Mouse (Mus musculus) neural tube, embryonic 12.5 days (tissue): ENCODE results near the gene Aacs. TPM values are rescaled to one million over a fixed set of nuclear protein-coding genes. Genes with fewer than 3 reads are reported as not detected.
"Not testable (repeated sequence)": the region's sequence is repeated elsewhere in the genome, so short reads cannot be mapped to it uniquely, and the experiment has no call there.

Experiments
- ATAC-seq: fragments of 200-750 bp; cut with Nextera tagmentation; 2 replicates; pipeline ENCODE4 v1.8.0; 2017; ENCODE audit warnings: low read depth, mild to moderate bottlenecking, moderate TSS enrichment, moderate library complexity; ENCODE audit not compliant: low FRiP score
- H3K27ac ChIP-seq: fragments of 300-500 bp; sonication (generic); 2 replicates; pipeline ENCODE4 v1.5.1; 2016
- H3K27me3 ChIP-seq: fragments of 300-500 bp; sonication (generic); replicated peaks from 2 replicates; pipeline ENCODE4 v1.6.1; 2016; ENCODE audit warnings: mild to moderate bottlenecking
- H3K36me3 ChIP-seq: fragments of 300-500 bp; sonication (generic); 2 replicates; pipeline ENCODE4 v1.6.1; 2016; ENCODE audit warnings: mild to moderate bottlenecking
- H3K4me1 ChIP-seq: fragments of 300-500 bp; sonication (generic); 2 replicates; pipeline ENCODE4 v1.6.1; 2016
- H3K4me2 ChIP-seq: fragments of 300-500 bp; sonication (generic); replicated peaks from 2 replicates; pipeline ENCODE4 v1.6.1; 2016; ENCODE audit warnings: mild to moderate bottlenecking
- H3K4me3 ChIP-seq: fragments of 300-500 bp; sonication (generic); 2 replicates; pipeline ENCODE4 v1.5.1; 2016
- H3K9ac ChIP-seq: fragments of 300-500 bp; sonication (generic); 2 replicates; pipeline ENCODE4 v1.6.1; 2016; ENCODE audit warnings: mild to moderate bottlenecking
- H3K9me3 ChIP-seq: fragments of 300-500 bp; sonication (generic); 2 replicates; pipeline ENCODE4 v1.6.1; 2016; ENCODE audit warnings: mild to moderate bottlenecking
- WGBS: fragments of 180-500 bp; shearing (Covaris S2); methylation state at CpG from one replicate; pipeline ENCODE4 v1.1.7; 2016; 5-methylcytosine and 5-hydroxymethylcytosine counted together
- polyA plus RNA-seq: library from polyadenylated mRNA; unstranded; fragments of >200 nt; fragmentation: Nextera tagmentation; extraction: Ambion mirVana; gene quantifications from 2 replicates; pipeline ENCODE4 v1.2.1, GENCODE M21; 2016

Aacs gene
- polyA plus RNA-seq, 1 experiment from 2014 or later: 67.5 TPM

DNA sequence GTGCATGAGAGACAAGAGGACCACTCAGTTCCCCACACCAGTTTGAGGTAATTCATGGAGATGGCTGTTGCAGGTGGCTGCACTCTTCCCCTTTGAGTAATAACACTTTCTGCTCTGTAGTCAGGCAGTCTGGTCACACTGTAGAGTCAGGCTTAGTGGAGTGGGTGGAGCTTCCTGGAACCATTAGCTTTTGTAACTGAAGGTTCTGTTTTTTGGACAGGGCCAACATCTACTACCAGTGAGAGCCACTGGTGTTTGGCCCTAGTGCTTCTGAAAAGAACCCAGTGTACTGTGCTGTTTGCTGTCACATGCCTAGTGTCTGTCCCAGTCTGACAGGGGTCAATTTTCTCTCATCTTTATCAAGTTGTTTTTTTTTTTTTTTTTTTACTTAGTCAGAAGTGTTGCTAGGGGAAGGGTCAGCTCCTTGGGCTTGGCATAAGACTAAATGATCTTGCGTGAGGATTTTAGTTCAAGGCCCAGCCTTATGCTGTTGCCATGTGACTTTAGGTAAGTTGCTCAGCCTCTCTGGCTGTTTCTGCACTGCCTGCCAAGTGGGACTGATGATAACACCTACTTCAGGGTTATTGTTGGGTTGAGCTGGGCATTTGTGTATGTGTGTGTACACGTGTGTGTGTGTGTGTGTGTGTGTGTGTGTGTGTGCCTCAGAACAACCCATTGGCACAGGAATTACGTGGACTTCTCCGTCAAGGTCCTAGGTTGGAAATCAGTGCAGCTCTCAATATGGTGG is 9.6 kb downstream of the Aacs start:
- H3K36me3 ChIP-seq: peaks cover 47% of the 10 kb centered on the region
- H3K27ac ChIP-seq: no peak overlapping the region
- H3K9ac ChIP-seq: no peak overlapping the region
- no peaks in the 10 kb centered on the region for H3K9me3 ChIP-seq
- H3K4me2 ChIP-seq: no peak overlapping the region
- WGBS: 92% methylated on average over 4 of the region's 4 CpGs
- H3K4me3 ChIP-seq: no peak overlapping the region
- no peaks in the 10 kb centered on the region for H3K27me3 ChIP-seq
- no peak for ATAC-seq
- H3K4me1 ChIP-seq: peaks cover 12% of the 10 kb centered on the region; the same call in 1 of the 2 replicates

DNA sequence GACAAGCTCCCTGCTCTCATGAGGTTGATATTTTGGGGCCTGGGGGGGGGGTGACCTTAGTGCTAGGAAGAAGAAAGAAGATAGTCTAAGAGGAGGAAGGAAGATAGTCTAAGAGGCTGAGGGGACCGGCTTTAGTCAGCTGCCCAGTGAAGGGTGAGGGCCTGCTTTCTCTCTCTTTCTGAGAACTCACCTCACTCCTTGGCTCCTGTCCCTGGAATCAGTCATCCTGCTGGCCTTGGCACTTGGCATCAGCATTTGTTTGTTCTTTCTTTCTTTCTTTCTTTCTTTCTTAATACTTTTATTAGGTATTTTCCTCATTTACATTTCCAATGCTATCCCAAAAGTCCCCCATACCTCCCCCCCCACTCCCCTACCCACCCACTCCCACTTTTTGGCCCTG is 10.5 kb downstream of the Aacs start:
- ATAC-seq: no peak
- Histone ChIP-seq H3K27ac (no peak overlapping the region), H3K9me3 (no peaks in the 10 kb centered on the region), H3K36me3 (peaks cover 55% of the 10 kb centered on the region), H3K4me3 (no peak overlapping the region), H3K27me3 (no peaks in the 10 kb centered on the region), H3K4me2 (no peak overlapping the region), H3K9ac (no peak overlapping the region), H3K4me1 (peaks cover 12% of the 10 kb centered on the region; the same call in 1 of the 2 replicates)
- WGBS: 93% methylated on average over 1 of the region's 1 CpGs

DNA sequence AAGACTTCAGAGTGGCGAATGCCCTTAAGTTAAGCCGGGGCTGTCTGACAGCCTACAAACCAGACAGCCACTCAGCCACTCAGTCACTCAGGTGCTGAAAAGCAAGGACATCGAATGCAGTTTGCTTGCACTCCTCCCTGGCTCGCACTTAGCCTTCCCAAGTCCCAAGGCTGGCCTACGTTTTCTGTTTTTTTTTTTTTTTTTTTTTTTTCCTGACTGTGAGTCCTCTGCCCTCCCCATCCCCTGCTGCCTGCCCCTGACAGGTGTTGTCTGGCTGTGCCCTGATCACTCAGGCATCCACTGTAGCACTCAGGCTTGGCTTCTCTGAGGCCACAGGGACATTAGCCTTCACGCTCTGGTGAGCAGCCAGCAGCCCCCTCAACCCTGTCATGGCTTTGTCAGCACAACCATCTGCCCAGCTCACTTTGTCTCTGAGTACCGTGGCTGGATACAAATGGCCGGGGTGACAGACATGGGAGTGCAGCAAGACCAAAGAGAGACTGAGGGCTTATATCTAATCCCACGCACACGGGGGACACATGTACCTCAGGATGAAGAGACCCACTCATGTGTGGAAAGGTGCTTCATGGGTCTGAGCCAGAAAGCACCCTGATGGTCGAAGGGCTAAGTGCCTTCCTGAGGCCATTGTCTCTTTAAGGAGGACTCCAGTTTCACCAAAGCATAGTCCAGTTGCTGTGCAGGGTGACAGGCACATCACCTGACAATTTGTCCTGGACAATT is 11.9 kb downstream of the Aacs start:
- Histone ChIP-seq H3K27me3 (no peaks in the 10 kb centered on the region), H3K4me3 (no peak overlapping the region), H3K9ac (no peak overlapping the region), H3K9me3 (no peaks in the 10 kb centered on the region), H3K4me1 (peaks cover 12% of the 10 kb centered on the region; the same call in 1 of the 2 replicates), H3K27ac (no peak overlapping the region; the same call in 1 of the 2 replicates), H3K4me2 (no peak overlapping the region), H3K36me3 (peaks cover 55% of the 10 kb centered on the region)
- WGBS: 64% methylated on average over 11 of the region's 11 CpGs
- ATAC-seq: peak; percentile 74

DNA sequence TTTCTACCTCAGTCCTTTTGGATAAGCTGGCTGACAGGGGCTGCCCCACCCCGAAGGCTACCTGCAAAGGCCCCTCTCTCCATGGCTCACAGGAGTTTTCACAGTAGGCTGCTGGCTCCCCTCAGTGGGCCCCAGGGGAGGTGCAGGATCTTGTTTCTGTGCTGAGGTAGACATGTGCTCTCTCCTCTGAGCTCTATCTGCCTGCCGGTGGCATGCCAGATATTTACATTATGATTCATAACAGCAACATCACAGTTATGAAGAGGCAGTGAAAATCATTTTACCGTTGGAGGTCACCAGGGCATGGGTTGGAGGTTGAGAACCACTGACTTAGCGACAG is 12.5 kb downstream of the Aacs start:
- peaks cover 56% of the 10 kb centered on the region for H3K36me3 ChIP-seq
- 0 out of 2 replicates have a peak, but pooled peaks have one; percentile 63 for ATAC-seq
- 78% methylated on average over 4 of the region's 4 CpGs for WGBS
- no peak overlapping the region for H3K4me3 ChIP-seq
- H3K27me3 ChIP-seq: no peaks in the 10 kb centered on the region
- H3K4me1 ChIP-seq: peaks cover 12% of the 10 kb centered on the region; the same call in 1 of the 2 replicates
- no peak overlapping the region for H3K4me2 ChIP-seq
- H3K9me3 ChIP-seq: no peaks in the 10 kb centered on the region
- no peak overlapping the region for H3K9ac ChIP-seq
- no peak overlapping the region for H3K27ac ChIP-seq

DNA sequence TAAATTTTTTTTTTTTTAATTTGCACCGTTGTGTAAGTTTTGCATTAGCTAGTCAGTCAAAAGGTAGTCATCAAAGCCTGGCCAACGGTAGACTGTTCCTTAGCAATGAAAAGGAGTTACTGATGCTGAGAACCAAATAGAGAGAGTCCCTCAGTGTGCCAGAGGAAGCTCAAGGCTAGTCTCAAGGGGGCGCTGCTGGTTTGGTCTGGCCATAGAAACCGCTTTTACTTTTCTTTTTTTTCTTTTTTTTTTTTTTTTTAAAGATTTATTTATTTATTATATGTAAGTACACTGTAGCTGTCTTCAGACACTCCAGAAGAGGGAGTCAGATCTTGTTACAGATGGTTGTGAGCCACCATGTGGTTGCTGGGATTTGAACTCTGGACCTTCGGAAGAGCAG is 13.3 kb downstream of the Aacs start:
- 94% methylated on average over 5 of the region's 5 CpGs for WGBS
- not testable (repeated sequence) for H3K4me3 ChIP-seq, ATAC-seq, H3K4me2 ChIP-seq, H3K9me3 ChIP-seq, H3K27ac ChIP-seq, H3K9ac ChIP-seq, H3K27me3 ChIP-seq
- Histone ChIP-seq H3K36me3 (peaks cover 51% of the 10 kb centered on the region), H3K4me1 (peaks cover 12% of the 10 kb centered on the region; the same call in 1 of the 2 replicates)

DNA sequence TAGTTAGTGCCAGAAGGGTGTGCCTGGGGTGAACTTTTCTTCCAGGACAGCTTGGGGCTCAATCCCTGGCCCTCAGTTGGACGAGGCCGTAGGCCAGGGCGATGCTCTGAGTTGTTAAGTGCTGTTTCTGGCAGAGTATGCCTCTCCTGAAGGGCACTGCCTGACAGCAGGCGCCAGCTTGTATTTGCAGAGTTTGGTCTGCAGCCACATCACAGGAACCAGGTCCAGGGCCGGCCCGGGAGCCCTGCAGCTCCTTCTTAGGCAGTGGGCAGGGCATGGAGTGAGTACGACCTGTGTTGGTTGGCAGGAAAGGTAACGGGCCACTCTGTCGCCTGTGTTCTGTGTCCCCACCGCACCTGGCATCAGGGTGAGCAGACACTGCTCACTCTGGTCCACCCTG is 15.5 kb downstream of the Aacs start:
- Histone ChIP-seq H3K9me3 (no peaks in the 10 kb centered on the region), H3K4me3 (no peak overlapping the region), H3K36me3 (peaks cover 56% of the 10 kb centered on the region), H3K9ac (no peak overlapping the region), H3K4me2 (no peak overlapping the region), H3K27me3 (no peaks in the 10 kb centered on the region), H3K27ac (no peak overlapping the region), H3K4me1 (peaks cover 12% of the 10 kb centered on the region; the same call in 1 of the 2 replicates)
- no peak for ATAC-seq
- WGBS: 91% methylated on average over 10 of the region's 10 CpGs

DNA sequence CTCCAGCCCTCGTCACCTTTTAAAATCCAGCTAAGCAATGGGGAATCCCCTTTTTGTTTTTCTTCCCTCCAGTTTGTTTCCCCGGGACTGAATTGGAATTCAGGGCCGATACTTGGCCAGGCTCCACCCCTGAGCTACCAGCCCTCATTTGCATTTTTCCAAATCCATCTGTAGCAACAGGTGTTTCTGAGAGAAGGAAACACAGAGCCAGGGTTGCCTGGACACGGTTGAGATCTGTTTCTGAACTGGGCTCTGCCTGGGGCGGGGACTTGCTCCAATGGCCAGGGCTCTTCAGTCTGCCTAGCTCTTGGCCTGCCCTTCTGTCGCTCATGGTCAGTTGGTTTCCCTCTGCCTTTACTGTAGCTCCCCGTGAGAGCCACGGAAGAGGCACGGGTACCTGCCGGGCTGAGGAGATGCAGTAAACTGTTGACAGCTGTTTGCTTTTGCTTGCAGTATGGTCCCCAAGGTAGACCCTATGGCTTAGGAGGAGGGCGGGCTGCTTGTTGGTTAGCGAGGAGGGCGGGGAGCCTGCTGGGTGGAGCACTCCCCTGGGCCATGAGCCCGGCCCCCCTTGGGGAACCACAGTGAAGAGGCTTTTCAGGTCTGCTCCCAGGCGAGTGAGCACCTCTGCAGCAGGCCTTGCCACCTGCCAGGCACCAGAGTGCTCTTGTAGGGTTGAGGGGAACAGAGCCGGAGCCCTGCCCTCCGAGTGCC is 16.9 kb downstream of the Aacs start:
- ATAC-seq: no peak
- peaks cover 54% of the 10 kb centered on the region for H3K36me3 ChIP-seq
- no peaks in the 10 kb centered on the region for H3K27me3 ChIP-seq
- no peaks in the 10 kb centered on the region for H3K9me3 ChIP-seq
- no peak overlapping the region for H3K4me3 ChIP-seq
- no peak overlapping the region for H3K27ac ChIP-seq
- H3K9ac ChIP-seq: no peak overlapping the region
- H3K4me2 ChIP-seq: no peak overlapping the region
- peaks cover 6% of the 10 kb centered on the region; the same call in 1 of the 2 replicates for H3K4me1 ChIP-seq
- 67% methylated on average over 17 of the region's 17 CpGs for WGBS

DNA sequence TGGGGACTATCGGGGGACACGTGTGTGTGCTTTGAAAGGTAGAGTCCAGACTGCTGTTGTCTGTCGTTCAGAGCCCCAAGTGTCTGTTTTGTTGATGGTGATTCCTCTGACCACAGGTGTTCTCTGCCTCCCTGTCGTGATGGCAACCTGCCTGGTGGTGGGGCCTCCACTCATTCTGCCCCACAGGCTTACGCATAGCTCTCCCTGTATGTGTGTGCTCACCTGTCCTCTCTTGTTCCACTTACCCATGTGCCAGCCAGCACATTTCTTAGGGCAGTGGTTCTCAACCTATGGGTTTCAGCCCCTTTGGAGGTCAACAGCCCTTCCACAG is 17.4 kb downstream of the Aacs start:
- WGBS: 77% methylated on average over 5 of the region's 5 CpGs
- Histone ChIP-seq H3K36me3 (peaks cover 50% of the 10 kb centered on the region), H3K9me3 (no peaks in the 10 kb centered on the region)

DNA sequence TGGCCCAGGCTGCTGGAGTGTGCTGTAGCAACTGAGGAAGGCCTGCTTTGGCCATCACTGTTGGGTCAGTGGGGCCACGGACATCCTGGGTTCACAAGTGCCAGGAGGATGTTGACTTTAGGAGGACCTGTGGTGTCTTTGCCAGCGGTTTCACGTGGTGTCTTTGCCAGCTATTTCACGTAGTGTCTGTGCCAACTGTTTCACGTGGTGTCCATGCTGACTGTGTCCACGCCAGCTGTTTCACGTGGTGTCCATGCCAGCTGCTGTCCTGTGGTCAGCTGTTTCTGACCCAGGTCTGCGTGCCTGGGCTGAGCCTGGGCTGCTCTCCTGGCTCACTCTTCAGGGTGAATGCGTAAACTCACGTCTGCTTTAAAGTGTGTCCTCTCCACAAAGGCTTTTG is 20.0 kb downstream of the Aacs start:
- Histone ChIP-seq H3K4me1 (no peaks in the 10 kb centered on the region), H3K36me3 (peaks cover 46% of the 10 kb centered on the region), H3K27ac (no peak overlapping the region), H3K9me3 (no peaks in the 10 kb centered on the region), H3K9ac (no peak overlapping the region), H3K27me3 (no peaks in the 10 kb centered on the region), H3K4me3 (no peak overlapping the region), H3K4me2 (no peak overlapping the region)
- ATAC-seq: no peak
- WGBS: 89% methylated on average over 10 of the region's 10 CpGs

More for the DNA sequence above, 17.4 kb downstream of the Aacs start:
- Histone ChIP-seq H3K4me3 (no peak overlapping the region), H3K27me3 (no peaks in the 10 kb centered on the region), H3K4me1 (peaks cover under 1% of the 10 kb centered on the region; the same call in 1 of the 2 replicates), H3K27ac (no peak overlapping the region), H3K9ac (no peak overlapping the region), H3K4me2 (no peak overlapping the region)
- ATAC-seq: no peak

DNA sequence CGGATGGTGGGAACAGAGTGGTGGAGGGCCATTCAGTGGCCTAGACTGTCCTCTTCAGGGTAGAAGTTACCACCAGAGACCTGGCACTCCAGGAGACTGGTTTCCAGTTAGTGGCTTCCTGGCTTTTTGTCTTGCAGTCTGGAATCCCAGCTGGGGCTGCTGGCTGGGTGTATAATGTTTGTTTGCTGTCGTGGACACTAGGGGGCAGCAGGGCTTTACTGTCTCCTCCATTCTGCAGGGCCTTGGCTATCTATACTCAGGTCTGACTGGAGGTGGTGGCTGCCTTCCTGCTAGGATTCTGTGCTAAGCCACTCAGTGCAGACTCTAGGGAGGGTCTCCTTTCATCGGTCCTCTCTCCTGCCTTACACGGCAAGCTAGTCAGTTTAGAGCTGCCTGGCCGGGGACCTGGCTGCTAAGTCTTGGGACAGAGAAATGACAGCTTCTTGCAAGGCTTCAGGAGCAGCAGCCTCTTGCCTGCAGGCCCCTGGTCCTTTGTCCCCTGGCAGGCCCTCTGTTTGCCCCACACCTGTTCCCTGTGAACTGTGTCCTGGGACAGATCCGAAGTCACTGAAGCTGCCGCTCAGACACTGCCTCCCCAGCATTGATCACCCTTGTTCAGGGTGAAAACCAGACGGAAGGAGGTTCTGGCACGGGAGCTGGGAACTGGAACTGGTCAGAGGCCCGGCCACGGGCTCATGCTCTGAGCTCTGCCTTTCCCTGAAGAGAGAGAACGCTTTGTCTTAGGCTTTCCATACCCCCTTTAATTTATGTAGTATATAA is 22.4 kb downstream of the Aacs start:
- 0 out of 2 replicates have a peak, but pooled peaks have one; percentile 58 for ATAC-seq
- H3K36me3 ChIP-seq: peaks cover 31% of the 10 kb centered on the region

DNA sequence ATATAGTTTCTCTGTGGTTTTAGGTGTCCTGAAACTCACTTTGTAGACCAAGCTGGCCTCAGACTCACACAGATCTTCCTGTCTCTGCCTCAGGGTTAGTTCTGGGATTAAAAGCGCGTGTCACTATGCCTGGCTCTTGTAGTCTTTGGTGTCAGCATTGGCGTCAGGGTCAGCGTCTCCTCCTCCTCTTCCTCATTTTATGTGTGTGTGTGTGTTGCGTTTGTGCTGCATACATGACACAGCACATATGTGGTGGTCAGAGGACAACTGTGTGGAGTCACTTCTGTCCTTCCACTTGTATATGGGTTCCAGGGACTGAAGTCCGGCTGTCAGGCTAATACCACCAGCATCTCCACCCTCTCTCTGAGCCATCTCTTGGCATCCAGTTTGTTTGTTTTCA is 25.9 kb downstream of the Aacs start:
- no peak overlapping the region for H3K27ac ChIP-seq
- no peak overlapping the region for H3K4me2 ChIP-seq
- no peak overlapping the region for H3K9ac ChIP-seq
- peaks cover 30% of the 10 kb centered on the region for H3K36me3 ChIP-seq
- 0 out of 2 replicates have a peak, but pooled peaks cover 7% of the 10 kb centered on the region for H3K4me1 ChIP-seq
- WGBS: 95% methylated on average over 6 of the region's 6 CpGs
- no peak for ATAC-seq
- no peaks in the 10 kb centered on the region for H3K9me3 ChIP-seq
- H3K4me3 ChIP-seq: no peak overlapping the region
- H3K27me3 ChIP-seq: no peaks in the 10 kb centered on the region

More for the DNA sequence above, 22.4 kb downstream of the Aacs start:
- WGBS: 74% methylated on average over 12 of the region's 12 CpGs
- H3K4me2 ChIP-seq: no peak overlapping the region
- H3K27ac ChIP-seq: no peak overlapping the region
- H3K4me1 ChIP-seq: no peaks in the 10 kb centered on the region
- H3K4me3 ChIP-seq: no peak overlapping the region
- H3K9me3 ChIP-seq: no peaks in the 10 kb centered on the region
- H3K27me3 ChIP-seq: no peaks in the 10 kb centered on the region
- no peak overlapping the region for H3K9ac ChIP-seq
